In genomic region chr10:94848344-94848743, GRCm38 (mm10) we compare ENCODE assay signal across 18 mouse cellular contexts.
DNase-seq lines count a peak whose midpoint lies in the region; ATAC-seq and TF ChIP-seq lines count a peak whose summit lies in the region.
"Had no signal": no experiment of that assay in that cellular context is flagged by ENCODE, and none has a peak within 500 bp of the region (broad histone marks: within the 10 kb centered on the region; RNA-seq: fewer than 3 reads in every experiment).

No protein-coding gene starts in this region.

- ATAC-seq in activated CD4-positive, CD25-positive, alpha-beta regulatory T cell, adult 4 months = peak; percentile 86
- peak; percentile 36; the same call in 1 of the 2 replicates for ATAC-seq in megakaryocyte progenitor cell, adult 5-6 weeks (replicated peaks; ENCODE audit: poor library complexity)
- no peak for ATAC-seq in midbrain, postnatal 0 days (ENCODE audit: low FRiP score)
- ATAC-seq: forebrain, embryonic 13.5 days had no signal

- H3K4me2 ChIP-seq in midbrain, postnatal 0 days (ENCODE audit: low read depth, low read length, poor library complexity, severe bottlenecking) = no peak overlapping the region
- H3K4me2 ChIP-seq: forebrain, embryonic 13.5 days; heart, embryonic 15.5 days; midbrain, embryonic 12.5 days had no signal

- no peaks in the 10 kb centered on the region for H3K27me3 ChIP-seq in midbrain, postnatal 0 days (ENCODE audit: insufficient read depth, low read length)
- H3K27me3 ChIP-seq: forebrain, embryonic 13.5 days; heart, embryonic 15.5 days; midbrain, embryonic 12.5 days had no signal

- 95% methylated on average over 6 of the region's 6 CpGs for WGBS in midbrain, postnatal 0 days

- H3K36me3 ChIP-seq in midbrain, postnatal 0 days (ENCODE audit: insufficient read depth, low read length) = peaks cover 22% of the 10 kb centered on the region
- H3K36me3 ChIP-seq: heart, embryonic 15.5 days had no signal

- no peak overlapping the region for H3K9ac ChIP-seq in midbrain, postnatal 0 days (replicated peaks; ENCODE audit: low read length, poor library complexity, severe bottlenecking)
- H3K9ac ChIP-seq: forebrain, embryonic 13.5 days; heart, embryonic 15.5 days; midbrain, embryonic 12.5 days had no signal

- H3K27ac ChIP-seq in midbrain, postnatal 0 days (ENCODE audit: low read depth, low read length) = no peak overlapping the region
- H3K27ac ChIP-seq: forebrain, embryonic 13.5 days; heart, embryonic 15.5 days; midbrain, embryonic 12.5 days had no signal

- DNase-seq in CD4-positive, CD25-positive, alpha-beta regulatory T cell, adult 2 months (ENCODE audit: low read depth, low spot score) = peak; percentile 40
- DNase-seq in thymus, postnatal 36 days = peak; percentile 15 to 23
- DNase-seq in midbrain, postnatal 0 days (ENCODE audit: low spot score) = no peak
- DNase-seq in c-Kit-positive CD71-positive TER-119-positive erythroid progenitor cells, embryonic 14.5 days (ENCODE audit: low spot score) = no peak
- no peak for DNase-seq in left cerebral cortex, adult 11 months (ENCODE audit: low spot score)
- DNase-seq: cerebellum, adult 2 months; gastrocnemius, postnatal 25 days; kidney, adult 2 months; kidney, postnatal 10 days; liver; lung, adult 18-20 months; lung, postnatal 36 days; right cerebral cortex, postnatal 4 days had no signal

- no peak overlapping the region for H3K4me3 ChIP-seq in midbrain, postnatal 0 days (ENCODE audit: low read depth, low read length)
- H3K4me3 ChIP-seq: forebrain, embryonic 13.5 days; heart, embryonic 15.5 days; midbrain, embryonic 12.5 days had no signal

- TF ChIP-seq CTCF in midbrain, postnatal 0 days (IDR thresholded peaks at IDR 0.05) = no peak

- H3K4me1 ChIP-seq in midbrain, postnatal 0 days (ENCODE audit: insufficient read depth, low read length) = no peaks in the 10 kb centered on the region
- H3K4me1 ChIP-seq: forebrain, embryonic 13.5 days; heart, embryonic 15.5 days; midbrain, embryonic 12.5 days had no signal

- no peaks in the 10 kb centered on the region for H3K9me3 ChIP-seq in midbrain, postnatal 0 days (ENCODE audit: low read length)
- H3K9me3 ChIP-seq: forebrain, embryonic 13.5 days; heart, embryonic 15.5 days; midbrain, embryonic 12.5 days had no signal

Comparison
In these comparisons a context has a peak if more than half of its experiments do, and no peak if none do; other contexts are left out.
1. DNase-seq: peak in CD4-positive, CD25-positive, alpha-beta regulatory T cell, adult 2 months (single experiment) and thymus, postnatal 36 days (2 of 2); none in midbrain, postnatal 0 days (single experiment), c-Kit-positive CD71-positive TER-119-positive erythroid progenitor cells, embryonic 14.5 days (single experiment) and left cerebral cortex, adult 11 months (single experiment).